Mouse (Mus musculus): Measurements from ENCODE around the gene Tbc1d16. TPM values are rescaled to one million over a fixed set of nuclear protein-coding genes. Genes with fewer than 3 reads are reported as not detected.

The Tbc1d16 gene
- total RNA-seq, 2 experiments from 2014 or later: 65.1 to 66.4 TPM

- no peak for DNase-seq (ENCODE audit: low spot score)
- intact Hi-C loops (cut with DNase I): no loop called here
These were observed 130.1 kb downstream of the Tbc1d16 start for GRCm38 (mm10) chr11:119098202-119098601.

- intact Hi-C loops (cut with DNase I): no loop called here
These were observed 132.9 kb downstream of the Tbc1d16 start for GRCm38 (mm10) chr11:119095441-119095840.

GRCm38 (mm10) chr11:119093322-119093721, 135.0 kb downstream of the Tbc1d16 start:
- no peak for DNase-seq (ENCODE audit: low spot score)
- intact Hi-C loops (cut with DNase I): loop anchor here (2.0 kb wide), 1 partner anchor 31 kb away; no protein-coding TSS in a partner anchor

More at GRCm38 (mm10) chr11:119095441-119095840, 132.9 kb downstream of the Tbc1d16 start:
- no peak for DNase-seq (ENCODE audit: low spot score)

Small RNA genes within 50 kb of the gene (microRNA-seq; reads per million reads assigned to microRNA genes)
- gene Mir6934: 3.9 reads per million, percentile 8 among the genes with 10 or more reads in this experiment

Other genes starting within 250 kb of the Tbc1d16 start
- not detected for gene Enpp7, start 240.3 kb downstream of the Tbc1d16 start, total RNA-seq (2021)
- 1 to 10 TPM; 3.8 to 3.9 TPM for gene Cbx2, start 205.5 kb downstream of the Tbc1d16 start, total RNA-seq (2021)
- gene Cbx8, start 187.5 kb downstream of the Tbc1d16 start, total RNA-seq (2021): 1 to 10 TPM; 4.4 to 7.6 TPM
- gene Cbx4, start 142.3 kb downstream of the Tbc1d16 start, total RNA-seq (2021): 10 to 100 TPM; 14.0 to 14.8 TPM
- gene Ccdc40, start 73 bp upstream of the Tbc1d16 start, total RNA-seq (2021): not detected
- 10 to 100 TPM; 69.6 to 73.2 TPM for gene Gaa, start 39.4 kb upstream of the Tbc1d16 start, total RNA-seq (2021)
- 10 to 100 TPM; 64.8 to 67.6 TPM for gene Eif4a3, start 71.6 kb upstream of the Tbc1d16 start, total RNA-seq (2021)
- gene Card14, start 79.3 kb upstream of the Tbc1d16 start, total RNA-seq (2021): under 1 TPM; 0.08 to 0.10 TPM
- 1 to 10 TPM; 4.8 to 5.1 TPM for gene Sgsh, start 127.0 kb upstream of the Tbc1d16 start, total RNA-seq (2021)
- gene Slc26a11, start 127.1 kb upstream of the Tbc1d16 start, total RNA-seq (2021): 1 to 10 TPM; 2.3 to 2.8 TPM
- gene Rnf213, start 164.6 kb upstream of the Tbc1d16 start, total RNA-seq (2021): 10 to 100 TPM; 14.6 TPM

Measured in heart, postnatal 25 days (tissue).